Mouse (Mus musculus): Measurements from ENCODE around the gene Satb2. TPM values are rescaled to one million over a fixed set of nuclear protein-coding genes. Genes with fewer than 3 reads are reported as not detected.

Satb2 gene
- polyA plus RNA-seq, 1 experiment from 2014 or later: 0.27 TPM

DNA sequence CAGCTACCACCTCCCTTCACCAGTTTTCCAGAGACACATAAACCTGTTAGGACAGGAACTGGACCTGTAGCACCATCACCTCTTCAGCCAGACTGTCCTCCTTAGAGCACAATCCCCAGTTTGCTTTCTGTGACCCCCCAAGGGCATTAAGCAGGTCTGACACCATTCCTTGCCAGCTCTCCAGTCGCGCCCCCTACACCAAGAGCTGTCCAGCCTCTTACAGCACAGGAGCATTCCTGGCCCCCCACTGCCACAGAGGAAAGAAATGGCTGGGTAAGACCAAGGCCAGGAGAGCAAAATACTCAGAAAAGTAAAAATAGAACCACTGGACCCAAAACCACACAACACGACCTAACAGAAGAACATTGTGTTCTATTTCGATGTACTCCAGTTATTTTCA, 48.4 kb downstream of the Satb2 start:
- H3K36me3 ChIP-seq (ENCODE audit: control insufficient read depth, insufficient read depth, low read length): no peaks in the 10 kb centered on the region
- no peak overlapping the region for H3K27ac ChIP-seq (ENCODE audit: low read depth, low read length)
- H3K4me3 ChIP-seq (ENCODE audit: low read depth, low read length): no peak overlapping the region
- H3K9ac ChIP-seq (ENCODE audit: low read depth, low read length): no peak overlapping the region
- no peak overlapping the region for H3K4me2 ChIP-seq
- H3K27me3 ChIP-seq (replicated peaks; ENCODE audit: control insufficient read depth, insufficient read depth, low read length): no peaks in the 10 kb centered on the region
- 69% methylated on average over 4 of the region's 4 CpGs for WGBS
- ATAC-seq (replicated peaks; ENCODE audit: low FRiP score): no peak
- no peaks in the 10 kb centered on the region for H3K4me1 ChIP-seq (replicated peaks; ENCODE audit: control insufficient read depth, insufficient read depth, low read length)
- H3K9me3 ChIP-seq (ENCODE audit: control insufficient read depth, low read length): no peaks in the 10 kb centered on the region
- DNase-seq (ENCODE audit: low spot score): no peak

DNA sequence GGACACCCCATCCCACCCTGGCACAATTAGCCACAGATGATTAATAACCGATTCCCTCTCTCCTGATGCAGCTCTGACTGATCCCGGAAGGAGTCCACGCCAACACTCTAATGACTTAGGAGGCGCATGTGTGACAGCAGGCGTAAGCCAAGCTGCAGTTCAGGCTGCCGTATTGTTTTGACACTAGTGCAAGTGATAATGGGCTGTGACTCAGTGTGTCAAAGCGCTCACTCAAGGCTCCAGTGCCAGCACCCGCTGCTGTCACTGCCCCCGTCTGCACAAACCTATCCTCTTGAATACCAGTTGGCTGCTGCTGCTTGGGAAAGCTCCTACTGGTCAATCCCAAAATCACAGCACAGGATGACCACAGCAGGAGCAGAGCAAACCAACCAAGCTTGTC, 49.7 kb downstream of the Satb2 start:
- Histone ChIP-seq H3K4me3 (ENCODE audit: low read depth, low read length) (no peak overlapping the region), H3K27ac (ENCODE audit: low read depth, low read length) (no peak overlapping the region), H3K36me3 (ENCODE audit: control insufficient read depth, insufficient read depth, low read length) (no peaks in the 10 kb centered on the region), H3K27me3 (replicated peaks; ENCODE audit: control insufficient read depth, insufficient read depth, low read length) (no peaks in the 10 kb centered on the region), H3K4me2 (no peak overlapping the region), H3K9ac (ENCODE audit: low read depth, low read length) (no peak overlapping the region), H3K9me3 (ENCODE audit: control insufficient read depth, low read length) (no peaks in the 10 kb centered on the region), H3K4me1 (replicated peaks; ENCODE audit: control insufficient read depth, insufficient read depth, low read length) (no peaks in the 10 kb centered on the region)
- WGBS: 61% methylated on average over 9 of the region's 9 CpGs
- ATAC-seq (replicated peaks; ENCODE audit: low FRiP score) (no peak), DNase-seq (ENCODE audit: low spot score) (no peak)

DNA sequence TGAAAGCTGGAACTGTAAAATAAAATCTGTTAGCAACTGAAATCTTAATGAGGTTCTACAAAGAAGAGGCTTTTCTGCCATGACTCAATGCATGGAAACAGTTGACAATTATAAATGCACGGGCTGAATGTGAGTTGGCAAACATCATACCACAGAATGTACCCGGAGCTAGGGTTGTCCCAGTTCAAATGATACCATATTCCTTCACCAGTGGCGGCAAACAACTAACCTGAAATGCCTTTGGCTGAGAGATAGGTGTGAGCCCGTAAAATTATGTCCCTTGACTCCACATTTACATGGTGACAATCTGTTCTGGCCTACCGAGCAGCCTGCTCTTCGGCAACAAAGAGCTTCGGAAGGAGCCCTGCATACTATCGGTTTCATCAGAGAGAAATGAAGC, 58.0 kb downstream of the Satb2 start:
- Histone ChIP-seq H3K4me3 (ENCODE audit: low read depth, low read length) (no peak overlapping the region), H3K9me3 (ENCODE audit: control insufficient read depth, low read length) (no peaks in the 10 kb centered on the region), H3K4me2 (no peak overlapping the region), H3K27me3 (replicated peaks; ENCODE audit: control insufficient read depth, insufficient read depth, low read length) (no peaks in the 10 kb centered on the region), H3K4me1 (replicated peaks; ENCODE audit: control insufficient read depth, insufficient read depth, low read length) (no peaks in the 10 kb centered on the region), H3K27ac (ENCODE audit: low read depth, low read length) (no peak overlapping the region), H3K36me3 (ENCODE audit: control insufficient read depth, insufficient read depth, low read length) (no peaks in the 10 kb centered on the region), H3K9ac (ENCODE audit: low read depth, low read length) (no peak overlapping the region)
- no peak for ATAC-seq (replicated peaks; ENCODE audit: low FRiP score)
- 79% methylated on average over 8 of the region's 8 CpGs for WGBS
- no peak for DNase-seq (ENCODE audit: low spot score)

DNA sequence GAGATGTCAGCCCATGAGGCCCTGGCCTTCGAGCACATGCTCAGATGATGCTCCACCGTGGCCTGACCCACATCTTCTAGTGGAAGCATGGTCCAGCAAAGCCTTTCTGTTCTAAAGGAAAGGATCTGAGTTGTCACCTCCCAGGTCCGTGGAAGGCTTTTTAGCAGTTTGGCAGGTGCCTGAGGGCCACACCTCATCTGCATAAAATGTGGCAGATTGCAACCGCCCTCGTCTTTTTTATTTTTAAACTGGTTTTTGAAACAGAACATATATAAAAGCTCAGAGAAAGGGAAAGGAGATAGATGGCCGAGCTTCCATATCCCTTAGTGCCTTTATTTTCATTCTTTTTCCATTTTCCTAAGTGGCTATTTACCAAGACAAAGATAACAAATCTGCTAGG, 64.2 kb downstream of the Satb2 start:
- H3K4me2 ChIP-seq: no peak overlapping the region
- no peak for ATAC-seq (replicated peaks; ENCODE audit: low FRiP score)

DNA sequence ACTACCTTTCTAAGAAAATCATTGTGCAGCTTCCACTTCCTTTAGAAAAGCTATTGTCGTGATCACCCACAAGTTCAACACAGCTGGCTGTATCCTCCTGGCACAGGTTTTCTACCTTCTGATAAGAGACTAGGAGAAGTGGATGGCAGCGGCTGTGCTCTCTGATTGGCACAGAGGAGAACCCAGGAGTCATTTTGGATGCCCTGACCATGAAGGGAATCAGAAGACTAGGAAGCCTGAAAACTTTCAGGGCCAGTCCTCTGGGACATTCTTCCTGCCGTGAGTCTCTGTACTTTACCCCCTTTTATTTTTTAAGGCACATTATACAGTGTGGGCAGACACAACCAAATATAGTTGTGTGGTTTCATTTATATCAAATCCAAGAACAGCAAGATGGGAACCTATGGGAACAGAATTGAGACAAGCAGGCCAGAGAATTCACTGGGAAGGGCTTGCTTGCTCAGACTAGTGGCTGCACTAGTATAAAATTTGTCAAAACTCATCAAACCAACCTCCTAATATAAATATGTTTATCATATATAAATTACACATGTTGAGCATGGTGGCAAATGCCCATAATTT, 77.7 kb downstream of the Satb2 start:
- H3K4me2 ChIP-seq: no peak overlapping the region
- H3K27ac ChIP-seq (ENCODE audit: low read depth, low read length): no peak overlapping the region
- ATAC-seq (replicated peaks; ENCODE audit: low FRiP score): no peak
- no peaks in the 10 kb centered on the region for H3K27me3 ChIP-seq (replicated peaks; ENCODE audit: control insufficient read depth, insufficient read depth, low read length)
- WGBS: 68% methylated on average over 3 of the region's 3 CpGs
- no peak overlapping the region for H3K9ac ChIP-seq (ENCODE audit: low read depth, low read length)
- H3K4me1 ChIP-seq (replicated peaks; ENCODE audit: control insufficient read depth, insufficient read depth, low read length): no peaks in the 10 kb centered on the region
- no peak for DNase-seq (ENCODE audit: low spot score)
- H3K4me3 ChIP-seq (ENCODE audit: low read depth, low read length): no peak overlapping the region
- H3K36me3 ChIP-seq (ENCODE audit: control insufficient read depth, insufficient read depth, low read length): no peaks in the 10 kb centered on the region
- H3K9me3 ChIP-seq (ENCODE audit: control insufficient read depth, low read length): no peaks in the 10 kb centered on the region

More for the DNA sequence above, 64.2 kb downstream of the Satb2 start:
- H3K4me1 ChIP-seq (replicated peaks; ENCODE audit: control insufficient read depth, insufficient read depth, low read length): no peaks in the 10 kb centered on the region
- no peaks in the 10 kb centered on the region for H3K27me3 ChIP-seq (replicated peaks; ENCODE audit: control insufficient read depth, insufficient read depth, low read length)
- H3K27ac ChIP-seq (ENCODE audit: low read depth, low read length): no peak overlapping the region
- H3K36me3 ChIP-seq (ENCODE audit: control insufficient read depth, insufficient read depth, low read length): no peaks in the 10 kb centered on the region
- DNase-seq (ENCODE audit: low spot score): no peak
- H3K9ac ChIP-seq (ENCODE audit: low read depth, low read length): no peak overlapping the region
- no peak overlapping the region for H3K4me3 ChIP-seq (ENCODE audit: low read depth, low read length)
- 75% methylated on average over 6 of the region's 6 CpGs for WGBS
- no peaks in the 10 kb centered on the region for H3K9me3 ChIP-seq (ENCODE audit: control insufficient read depth, low read length)

DNA sequence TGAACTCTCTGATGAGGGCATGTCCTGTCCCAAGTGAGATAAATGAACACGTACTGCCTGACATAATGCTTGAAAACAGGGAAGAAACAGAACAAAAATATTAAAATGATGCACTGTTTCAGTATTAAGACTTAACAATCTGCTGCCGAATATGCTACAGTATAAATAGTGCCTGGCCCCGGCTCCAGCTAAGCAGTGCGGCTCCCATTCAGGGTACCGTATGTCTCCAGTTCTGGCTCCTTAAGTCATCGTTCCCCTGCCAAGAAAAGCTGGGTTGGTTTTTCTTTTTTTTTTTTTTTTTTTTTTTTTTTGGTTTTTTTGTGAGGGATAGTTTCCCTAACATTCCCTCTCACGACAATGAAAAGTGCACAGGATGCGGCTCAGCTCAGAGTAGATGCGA, 78.3 kb downstream of the Satb2 start:
- Histone ChIP-seq H3K9me3 (ENCODE audit: control insufficient read depth, low read length) (no peaks in the 10 kb centered on the region), H3K27ac (ENCODE audit: low read depth, low read length) (no peak overlapping the region), H3K36me3 (ENCODE audit: control insufficient read depth, insufficient read depth, low read length) (no peaks in the 10 kb centered on the region), H3K4me2 (no peak overlapping the region), H3K9ac (ENCODE audit: low read depth, low read length) (no peak overlapping the region), H3K4me3 (ENCODE audit: low read depth, low read length) (no peak overlapping the region), H3K4me1 (replicated peaks; ENCODE audit: control insufficient read depth, insufficient read depth, low read length) (no peaks in the 10 kb centered on the region), H3K27me3 (replicated peaks; ENCODE audit: control insufficient read depth, insufficient read depth, low read length) (no peaks in the 10 kb centered on the region)
- no peak for ATAC-seq (replicated peaks; ENCODE audit: low FRiP score)
- DNase-seq (ENCODE audit: low spot score): no peak
- WGBS: 83% methylated on average over 9 of the region's 9 CpGs

DNA sequence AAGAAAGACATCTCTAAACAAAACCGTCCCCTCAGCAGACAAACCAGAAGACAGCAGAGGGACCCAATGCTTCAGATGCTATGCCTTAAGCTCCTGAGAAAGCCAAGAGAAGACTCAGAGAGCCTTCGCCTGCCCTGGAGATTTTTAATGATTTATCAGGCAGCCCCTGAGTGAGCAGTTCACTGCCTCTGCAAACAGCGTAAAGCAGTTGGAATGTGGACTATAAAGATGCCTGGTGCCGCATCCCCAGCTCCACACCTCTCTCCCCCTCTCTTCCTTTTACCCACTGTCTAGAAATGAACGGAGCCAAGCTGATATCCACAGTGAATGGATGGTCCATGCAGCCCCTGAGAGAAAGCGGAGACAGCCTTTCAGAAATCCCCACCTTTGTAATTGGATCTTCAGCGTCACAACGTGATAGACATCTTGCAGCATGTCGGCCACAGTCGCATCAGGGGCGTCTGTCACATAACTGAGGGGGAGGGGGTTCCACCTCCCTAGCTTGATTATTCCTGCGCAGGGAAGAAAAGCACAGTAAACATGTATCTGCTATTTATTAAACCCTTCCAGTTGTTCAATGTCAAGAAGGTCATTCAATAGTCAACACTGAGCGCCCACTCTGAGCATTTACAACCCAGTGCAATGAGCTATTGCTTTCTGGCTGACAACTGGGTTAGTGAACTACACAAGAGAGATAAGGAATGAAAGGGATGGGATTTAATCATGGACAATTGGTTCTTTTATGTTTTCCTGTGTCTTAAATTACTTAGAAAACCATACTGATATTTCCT, 79.6 kb downstream of the Satb2 start:
- H3K4me1 ChIP-seq (replicated peaks; ENCODE audit: control insufficient read depth, insufficient read depth, low read length): no peaks in the 10 kb centered on the region
- DNase-seq (ENCODE audit: low spot score): no peak
- H3K9ac ChIP-seq (ENCODE audit: low read depth, low read length): no peak overlapping the region
- no peak overlapping the region for H3K4me2 ChIP-seq
- H3K27me3 ChIP-seq (replicated peaks; ENCODE audit: control insufficient read depth, insufficient read depth, low read length): no peaks in the 10 kb centered on the region
- no peaks in the 10 kb centered on the region for H3K9me3 ChIP-seq (ENCODE audit: control insufficient read depth, low read length)
- no peaks in the 10 kb centered on the region for H3K36me3 ChIP-seq (ENCODE audit: control insufficient read depth, insufficient read depth, low read length)
- no peak for ATAC-seq (replicated peaks; ENCODE audit: low FRiP score)
- WGBS: 48% methylated on average over 13 of the region's 13 CpGs
- no peak overlapping the region for H3K27ac ChIP-seq (ENCODE audit: low read depth, low read length)
- no peak overlapping the region for H3K4me3 ChIP-seq (ENCODE audit: low read depth, low read length)

DNA sequence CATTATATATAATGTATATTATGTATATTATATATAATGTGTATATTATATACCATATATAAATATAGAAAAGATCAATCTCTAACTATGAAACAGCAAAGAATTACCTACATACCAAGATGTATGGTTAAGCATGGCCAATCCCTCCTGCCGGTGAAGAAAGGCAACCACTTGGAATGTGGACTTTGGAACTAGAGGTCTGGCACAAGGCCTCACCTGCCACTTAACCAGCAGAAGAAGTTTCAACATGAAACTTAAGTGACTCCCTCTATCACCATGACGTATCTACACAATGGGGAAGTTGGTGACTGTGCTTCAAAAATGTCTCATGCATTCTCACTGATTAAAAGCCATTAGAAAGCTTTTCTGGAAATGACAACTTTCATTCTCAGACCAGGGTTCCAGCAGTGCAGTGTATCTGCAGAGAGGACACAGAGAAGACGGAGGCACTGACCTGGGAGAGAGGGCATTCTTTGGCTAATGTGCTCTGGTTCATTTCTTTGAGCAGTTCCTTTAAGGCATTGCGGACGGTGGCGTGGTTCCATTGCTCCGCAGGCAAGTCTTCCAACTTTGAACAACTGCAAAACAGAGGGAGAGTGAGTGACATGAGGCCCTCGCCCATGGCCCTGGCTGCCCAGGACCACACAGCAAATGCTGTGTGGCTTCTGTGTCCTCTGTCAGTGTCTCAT, 80.8 kb downstream of the Satb2 start:
- no peaks in the 10 kb centered on the region for H3K4me1 ChIP-seq (replicated peaks; ENCODE audit: control insufficient read depth, insufficient read depth, low read length)
- DNase-seq (ENCODE audit: low spot score) (no peak), ATAC-seq (replicated peaks; ENCODE audit: low FRiP score) (no peak)
- no peaks in the 10 kb centered on the region for H3K9me3 ChIP-seq (ENCODE audit: control insufficient read depth, low read length)
- H3K9ac ChIP-seq (ENCODE audit: low read depth, low read length): no peak overlapping the region
- no peak overlapping the region for H3K27ac ChIP-seq (ENCODE audit: low read depth, low read length)
- WGBS: 80% methylated on average over 8 of the region's 8 CpGs
- no peak overlapping the region for H3K4me2 ChIP-seq
- no peaks in the 10 kb centered on the region for H3K27me3 ChIP-seq (replicated peaks; ENCODE audit: control insufficient read depth, insufficient read depth, low read length)
- H3K4me3 ChIP-seq (ENCODE audit: low read depth, low read length): no peak overlapping the region
- no peaks in the 10 kb centered on the region for H3K36me3 ChIP-seq (ENCODE audit: control insufficient read depth, insufficient read depth, low read length)

Data from liver, embryonic 11.5 days (tissue).